Mouse (Mus musculus): ENCODE results near the gene Paox.

DNA sequence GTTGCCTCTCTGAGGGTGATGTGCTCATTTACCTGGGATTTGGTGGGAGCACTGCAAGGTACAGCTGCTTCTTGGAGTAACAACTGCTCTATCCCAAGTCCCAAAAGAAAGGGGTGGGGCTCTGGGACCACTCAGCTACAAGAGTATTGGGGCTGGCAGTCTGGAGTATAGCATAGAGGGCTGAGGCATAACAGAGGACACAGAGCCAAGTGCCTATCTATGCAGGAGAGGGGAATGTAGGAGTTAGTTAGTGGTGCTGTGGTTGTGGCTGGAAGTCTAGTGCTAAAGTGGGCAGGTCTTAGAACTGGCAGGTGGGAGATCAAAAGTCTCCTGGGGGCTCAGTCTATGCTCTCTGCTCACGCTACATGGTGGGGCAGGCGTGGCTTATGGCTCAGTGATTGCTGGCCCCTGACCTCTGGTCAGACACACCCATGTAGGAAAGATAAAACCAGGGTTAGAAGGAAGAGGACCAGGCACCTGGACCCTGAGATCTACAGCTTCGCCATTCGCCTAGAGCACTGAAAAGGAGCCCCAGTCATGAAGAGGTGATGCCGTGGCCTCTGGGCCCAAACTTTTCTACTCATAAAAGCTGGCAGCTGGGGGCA, 22.6 kb upstream of the Paox start, which contains the start of gene Prap1:
- TF ChIP-seq GATA1 (IDR thresholded peaks at IDR 0.05; ENCODE audit: borderline replicate concordance, low read length): no peak
- no peak for TF ChIP-seq FLI1 (IDR thresholded peaks at IDR 0.05; ENCODE audit: low read length)

Data from megakaryocyte, embryonic 14.5 days (primary cell).